Mouse (Mus musculus): ENCODE results near the gene Osbp. TPM values are rescaled to one million over a fixed set of nuclear protein-coding genes. Genes with fewer than 3 reads are reported as not detected.
"Not testable (repeated sequence)": the region's sequence is repeated elsewhere in the genome, so short reads cannot be mapped to it uniquely, and the experiment has no call there.

Osbp gene
- polyA plus RNA-seq, 1 experiment from 2014 or later: 6.3 TPM

DNA sequence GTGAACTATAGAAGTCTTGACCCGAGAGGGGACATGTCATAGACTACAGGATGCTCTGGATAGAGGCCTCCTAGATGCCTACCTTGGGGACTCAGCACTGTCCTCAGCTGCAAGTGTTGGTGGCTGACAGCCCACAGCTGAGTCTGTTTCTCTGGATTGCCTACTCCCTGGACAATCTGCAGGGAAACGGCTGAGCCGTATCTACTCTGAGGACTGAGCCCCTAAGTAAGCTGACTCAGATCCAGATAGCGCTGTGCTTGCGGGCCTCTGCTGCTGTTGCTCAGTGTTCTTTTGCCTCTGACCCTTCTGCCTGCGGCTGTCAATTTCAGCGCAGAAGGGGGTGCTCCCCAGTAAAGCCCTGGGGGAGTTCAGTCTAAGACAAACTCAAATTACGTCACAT lies 7.9 kb upstream of the Osbp start:
- no peak for ATAC-seq (ENCODE audit: insufficient number of reproducible peaks, low FRiP score)
- Histone ChIP-seq H3K4me1 (replicated peaks) (0 out of 2 replicates have a peak, but pooled peaks cover 4% of the 10 kb centered on the region), H3K27ac (ENCODE audit: poor library complexity, severe bottlenecking) (no peak overlapping the region), H3K9me3 (replicated peaks) (no peaks in the 10 kb centered on the region), H3K4me3 (no peak overlapping the region), H3K36me3 (no peaks in the 10 kb centered on the region), H3K9ac (no peak overlapping the region), H3K4me2 (no peak overlapping the region), H3K27me3 (replicated peaks) (no peaks in the 10 kb centered on the region)
- WGBS: 54% methylated on average over 8 of the region's 8 CpGs

DNA sequence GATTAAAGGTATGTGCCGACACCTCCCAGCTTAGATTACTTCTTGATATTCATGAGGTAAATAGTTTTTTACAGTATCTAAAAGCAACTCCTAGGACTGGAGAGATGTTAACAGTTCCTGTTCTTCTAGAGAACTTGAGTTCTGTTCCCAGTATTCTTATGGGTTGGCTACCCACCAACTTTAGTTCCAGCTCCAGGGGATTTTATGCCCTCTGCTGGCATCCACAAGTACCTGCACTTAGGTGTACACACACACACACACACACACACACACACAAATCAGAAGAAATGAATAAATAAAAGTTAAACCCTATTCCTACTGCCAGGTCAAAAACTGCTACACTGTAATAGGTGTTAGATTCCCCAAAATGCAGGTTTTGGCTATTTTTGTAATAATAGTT lies 1.5 kb upstream of the Osbp start:
- H3K36me3 ChIP-seq: peaks cover 5% of the 10 kb centered on the region; the same call in 1 of the 2 replicates
- no peak overlapping the region for H3K27ac ChIP-seq (ENCODE audit: poor library complexity, severe bottlenecking)
- WGBS: 97% methylated on average over 1 of the region's 1 CpGs
- no peak overlapping the region for H3K4me2 ChIP-seq
- H3K4me3 ChIP-seq: no peak overlapping the region; the same call in 1 of the 2 replicates
- no peak for ATAC-seq (ENCODE audit: insufficient number of reproducible peaks, low FRiP score)
- no peak overlapping the region for H3K9ac ChIP-seq
- H3K27me3 ChIP-seq (replicated peaks): no peaks in the 10 kb centered on the region
- H3K9me3 ChIP-seq (replicated peaks): no peaks in the 10 kb centered on the region
- H3K4me1 ChIP-seq (replicated peaks): peaks cover 23% of the 10 kb centered on the region

DNA sequence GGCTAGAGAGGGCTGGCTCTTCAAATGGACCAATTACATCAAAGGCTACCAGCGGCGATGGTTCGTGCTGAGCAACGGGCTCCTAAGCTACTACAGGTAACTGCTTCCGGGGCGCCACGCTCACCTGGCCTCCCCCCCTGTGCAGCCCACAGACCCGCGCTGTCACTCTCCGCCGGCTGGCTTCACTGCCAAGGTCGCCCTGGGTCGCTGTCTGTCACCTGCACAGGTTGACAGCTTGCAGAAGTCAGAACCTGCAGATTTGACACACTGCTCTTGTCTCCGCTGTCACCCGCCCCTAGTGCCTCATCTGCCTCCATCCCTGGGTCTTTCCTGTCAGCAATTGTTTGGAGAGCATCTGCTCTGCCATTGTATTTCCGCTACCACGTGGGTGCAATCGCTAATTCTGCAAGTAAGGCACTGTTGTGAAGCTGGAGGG lies 478 bp downstream of the Osbp start:
- under 1% methylated on average over 18 of the region's 18 CpGs for WGBS
- Histone ChIP-seq H3K27me3 (replicated peaks) (no peaks in the 10 kb centered on the region), H3K4me2 (peak overlapping the region; percentile 79), H3K9ac (peak overlapping the region; percentile 86), H3K4me3 (peak overlapping the region; percentile 69), H3K4me1 (replicated peaks) (peaks cover 32% of the 10 kb centered on the region), H3K36me3 (peaks cover 13% of the 10 kb centered on the region), H3K9me3 (replicated peaks) (no peaks in the 10 kb centered on the region), H3K27ac (ENCODE audit: poor library complexity, severe bottlenecking) (peak overlapping the region; percentile 84)
- ATAC-seq (ENCODE audit: insufficient number of reproducible peaks, low FRiP score): no peak

GRCm38 (mm10) chr19:11969155-11970050 lies 3.7 kb downstream of the Osbp start:
- Histone ChIP-seq H3K4me3 (peak overlapping the region; percentile 17; the same call in 1 of the 2 replicates), H3K9ac (peak overlapping the region; percentile 53), H3K27me3 (replicated peaks) (no peaks in the 10 kb centered on the region), H3K36me3 (peaks cover 45% of the 10 kb centered on the region), H3K4me2 (peak overlapping the region; percentile 66), H3K9me3 (replicated peaks) (no peaks in the 10 kb centered on the region), H3K4me1 (replicated peaks) (peaks cover 42% of the 10 kb centered on the region), H3K27ac (ENCODE audit: poor library complexity, severe bottlenecking) (peak overlapping the region; percentile 96)
- ATAC-seq (ENCODE audit: insufficient number of reproducible peaks, low FRiP score): no peak
- WGBS: 49% methylated on average over 9 of the region's 9 CpGs

DNA sequence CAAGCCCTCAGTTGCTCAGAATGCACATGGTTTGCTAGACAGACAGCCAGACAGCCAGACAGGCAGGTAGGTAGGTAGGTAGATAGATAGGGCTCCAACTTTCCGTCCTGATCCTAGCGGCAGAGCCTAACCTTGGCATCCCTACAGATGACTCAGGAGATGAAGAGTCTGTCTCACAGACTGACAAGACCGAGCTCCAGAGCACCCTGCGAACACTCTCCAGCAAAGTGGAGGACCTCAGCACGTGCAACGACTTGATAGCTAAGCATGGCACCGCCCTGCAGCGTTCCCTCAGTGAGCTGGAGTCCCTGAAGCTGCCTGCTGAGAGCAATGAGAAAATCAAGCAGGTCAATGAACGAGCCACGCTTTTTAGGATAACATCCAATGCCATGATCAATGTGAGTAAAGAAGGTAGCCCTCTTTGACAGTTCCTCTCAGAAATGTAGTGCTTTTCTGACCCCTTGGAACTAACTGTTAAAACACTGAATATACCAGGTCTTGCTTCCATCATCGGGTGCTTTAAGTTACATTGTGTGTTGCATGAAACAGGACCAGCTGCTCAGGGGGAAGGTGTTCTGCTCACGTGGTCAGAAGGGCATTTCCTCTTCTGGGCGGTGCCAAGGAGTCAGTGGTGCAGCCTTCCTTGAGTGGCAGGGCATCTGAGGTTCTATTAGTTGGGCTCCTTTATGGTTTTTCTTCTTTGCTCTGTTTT lies 7.9 kb downstream of the Osbp start:
- Histone ChIP-seq H3K36me3 (peaks cover 79% of the 10 kb centered on the region), H3K27ac (ENCODE audit: poor library complexity, severe bottlenecking) (no peak overlapping the region; the same call in 1 of the 2 replicates), H3K9me3 (replicated peaks) (no peaks in the 10 kb centered on the region), H3K4me3 (no peak overlapping the region), H3K9ac (no peak overlapping the region), H3K27me3 (replicated peaks) (no peaks in the 10 kb centered on the region), H3K4me2 (no peak overlapping the region), H3K4me1 (replicated peaks) (peaks cover 45% of the 10 kb centered on the region)
- ATAC-seq (ENCODE audit: insufficient number of reproducible peaks, low FRiP score): no peak
- 83% methylated on average over 13 of the region's 13 CpGs for WGBS

- Histone ChIP-seq H3K4me2 (no peak overlapping the region), H3K9ac (no peak overlapping the region), H3K4me3 (no peak overlapping the region), H3K27ac (ENCODE audit: poor library complexity, severe bottlenecking) (no peak overlapping the region), H3K27me3 (replicated peaks) (no peaks in the 10 kb centered on the region), H3K36me3 (peaks cover 84% of the 10 kb centered on the region), H3K9me3 (replicated peaks) (no peaks in the 10 kb centered on the region), H3K4me1 (replicated peaks) (peaks cover 40% of the 10 kb centered on the region)
- ATAC-seq (ENCODE audit: insufficient number of reproducible peaks, low FRiP score): no peak
- 88% methylated on average over 2 of the region's 2 CpGs for WGBS
Measured at GRCm38 (mm10) chr19:11974223-11974540, 8.4 kb downstream of the Osbp start.

GRCm38 (mm10) chr19:11975683-11976082 lies 9.9 kb downstream of the Osbp start:
- ATAC-seq (ENCODE audit: insufficient number of reproducible peaks, low FRiP score): no peak
- H3K4me3 ChIP-seq: no peak overlapping the region
- no peaks in the 10 kb centered on the region for H3K27me3 ChIP-seq (replicated peaks)
- peaks cover 34% of the 10 kb centered on the region for H3K4me1 ChIP-seq (replicated peaks)
- WGBS: 66% methylated on average over 4 of the region's 4 CpGs
- no peak overlapping the region for H3K4me2 ChIP-seq
- peak overlapping the region; percentile 76; the same call in 1 of the 2 replicates for H3K27ac ChIP-seq (ENCODE audit: poor library complexity, severe bottlenecking)
- H3K9ac ChIP-seq: no peak overlapping the region
- H3K9me3 ChIP-seq (replicated peaks): no peaks in the 10 kb centered on the region
- peaks cover 95% of the 10 kb centered on the region for H3K36me3 ChIP-seq

GRCm38 (mm10) chr19:11977363-11977762 lies 11.6 kb downstream of the Osbp start:
- H3K27me3 ChIP-seq (replicated peaks): no peaks in the 10 kb centered on the region
- peaks cover 93% of the 10 kb centered on the region for H3K36me3 ChIP-seq
- H3K9me3 ChIP-seq (replicated peaks): no peaks in the 10 kb centered on the region
- ATAC-seq (ENCODE audit: insufficient number of reproducible peaks, low FRiP score): no peak
- 69% methylated on average over 5 of the region's 5 CpGs for WGBS
- peaks cover 25% of the 10 kb centered on the region for H3K4me1 ChIP-seq (replicated peaks)
- no peak overlapping the region for H3K4me2 ChIP-seq
- no peak overlapping the region for H3K9ac ChIP-seq
- H3K4me3 ChIP-seq: no peak overlapping the region
- H3K27ac ChIP-seq (ENCODE audit: poor library complexity, severe bottlenecking): peak overlapping the region; percentile 67

DNA sequence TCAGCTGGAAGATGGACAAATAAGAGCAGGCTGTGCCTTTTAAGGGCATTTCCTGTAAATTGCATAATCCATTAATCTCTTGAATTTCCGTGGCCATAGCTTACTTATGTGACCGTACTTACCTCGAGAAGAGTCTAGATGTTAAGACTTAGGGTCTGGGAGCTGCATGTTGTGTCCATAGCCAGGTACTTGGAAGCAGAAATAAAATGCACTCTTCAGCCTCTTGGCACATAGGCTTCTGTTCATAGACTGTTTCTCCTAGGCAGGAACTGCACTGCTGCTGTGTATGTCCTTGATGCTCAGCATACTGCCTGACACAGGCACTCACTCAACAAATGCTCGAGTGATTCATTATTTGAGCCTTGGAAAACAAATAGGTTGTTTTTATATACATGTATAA lies 14.7 kb downstream of the Osbp start:
- Histone ChIP-seq H3K36me3 (peaks cover 91% of the 10 kb centered on the region), H3K4me2 (no peak overlapping the region), H3K9ac (no peak overlapping the region), H3K27ac (ENCODE audit: poor library complexity, severe bottlenecking) (no peak overlapping the region), H3K9me3 (replicated peaks) (no peaks in the 10 kb centered on the region), H3K4me1 (replicated peaks) (peaks cover 17% of the 10 kb centered on the region), H3K27me3 (replicated peaks) (no peaks in the 10 kb centered on the region), H3K4me3 (no peak overlapping the region)
- no peak for ATAC-seq (ENCODE audit: insufficient number of reproducible peaks, low FRiP score)
- WGBS: 86% methylated on average over 4 of the region's 4 CpGs

DNA sequence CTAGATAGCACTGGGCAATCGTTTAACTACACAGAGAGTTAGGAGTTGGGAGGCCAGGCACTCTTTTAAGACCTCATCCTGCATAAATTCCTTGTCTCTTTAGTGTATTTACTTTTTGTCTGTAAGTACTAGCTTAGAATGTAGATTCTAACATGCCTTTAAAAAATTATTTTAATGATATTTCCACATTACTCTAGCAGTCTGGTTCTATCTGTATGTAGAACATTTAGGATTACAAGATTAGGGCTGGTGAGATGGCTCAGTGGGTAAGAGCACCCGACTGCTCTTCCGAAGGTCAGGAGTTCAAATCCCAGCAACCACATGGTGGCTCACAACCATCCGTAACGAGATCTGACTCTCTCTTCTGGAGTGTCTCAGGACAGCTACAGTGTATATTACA lies 18.9 kb downstream of the Osbp start:
- not testable (repeated sequence) for H3K9me3 ChIP-seq (replicated peaks); H3K4me1 ChIP-seq (replicated peaks); H3K4me2 ChIP-seq; ATAC-seq (ENCODE audit: insufficient number of reproducible peaks, low FRiP score); H3K4me3 ChIP-seq; H3K27ac ChIP-seq (ENCODE audit: poor library complexity, severe bottlenecking); H3K9ac ChIP-seq; H3K27me3 ChIP-seq (replicated peaks)
- H3K36me3 ChIP-seq: peaks cover 83% of the 10 kb centered on the region
- WGBS: 84% methylated on average over 5 of the region's 5 CpGs

GRCm38 (mm10) chr19:11987841-11988240 lies 22.1 kb downstream of the Osbp start:
- Histone ChIP-seq H3K36me3 (peaks cover 84% of the 10 kb centered on the region), H3K27ac (ENCODE audit: poor library complexity, severe bottlenecking) (no peak overlapping the region), H3K4me1 (replicated peaks) (no peaks in the 10 kb centered on the region), H3K9me3 (replicated peaks) (no peaks in the 10 kb centered on the region), H3K27me3 (replicated peaks) (no peaks in the 10 kb centered on the region), H3K4me3 (no peak overlapping the region), H3K4me2 (no peak overlapping the region), H3K9ac (no peak overlapping the region)
- WGBS: 94% methylated on average over 3 of the region's 3 CpGs
- ATAC-seq (ENCODE audit: insufficient number of reproducible peaks, low FRiP score): no peak
